Mouse (Mus musculus): ENCODE measurements around the gene Gnai2. TPM values are rescaled to one million over a fixed set of nuclear protein-coding genes. Genes with fewer than 3 reads are reported as not detected.
A peak's percentile ranks its signal among the peaks of the same experiment; 100 is the strongest.
"Not testable (repeated sequence)": the region's sequence is repeated elsewhere in the genome, so short reads cannot be mapped to it uniquely, and the experiment has no call there.

The Gnai2 gene
- polyA plus RNA-seq, 1 experiment from 2014 or later = 265 TPM

- Histone ChIP-seq H3K9ac (ENCODE audit: low read depth, low read length) (peak overlapping the region; percentile 72), H3K4me3 (ENCODE audit: low read depth, low read length) (peak overlapping the region; percentile 72), H3K9me3 (ENCODE audit: control insufficient read depth) (no peaks in the 10 kb centered on the region), H3K4me2 (replicated peaks; ENCODE audit: low read depth) (peak overlapping the region; percentile 81), H3K27me3 (replicated peaks; ENCODE audit: control insufficient read depth, insufficient read depth, low read length) (no peaks in the 10 kb centered on the region), H3K36me3 (ENCODE audit: control insufficient read depth, insufficient read depth) (peaks cover 22% of the 10 kb centered on the region; the same call in 1 of the 2 replicates), H3K4me1 (replicated peaks; ENCODE audit: control insufficient read depth, insufficient read depth, low read length) (peaks cover 20% of the 10 kb centered on the region), H3K27ac (ENCODE audit: low read depth, low read length) (peak overlapping the region; percentile 84)
- WGBS = under 1% methylated on average over 41 of the region's 41 CpGs
- no peak for TF ChIP-seq CTCF (IDR thresholded peaks at IDR 0.05; ENCODE audit: low read depth)
- peak; percentile 67 for ATAC-seq
These were observed 66.6 kb downstream of the Gnai2 start for GRCm38 (mm10) chr9:107568331-107569261.

GRCm38 (mm10) chr9:107567702-107568319, 67.4 kb downstream of the Gnai2 start, which contains the start of gene Hyal2:
Hyal2 (plus strand) TSS chr9:107567945.
- no peak for ATAC-seq
- H3K27me3 ChIP-seq (replicated peaks; ENCODE audit: control insufficient read depth, insufficient read depth, low read length) = no peaks in the 10 kb centered on the region
- 16% methylated on average over 18 of the region's 18 CpGs for WGBS
- peak within 1 kb of the TSS; percentile 84 for H3K27ac ChIP-seq (ENCODE audit: low read depth, low read length)
- H3K4me3 ChIP-seq (ENCODE audit: low read depth, low read length) = peak within 1 kb of the TSS; percentile 72
- H3K9me3 ChIP-seq (ENCODE audit: control insufficient read depth) = no peaks in the 10 kb centered on the region
- peak within 1 kb of the TSS; percentile 72 for H3K9ac ChIP-seq (ENCODE audit: low read depth, low read length)
- TF ChIP-seq CTCF (IDR thresholded peaks at IDR 0.05; ENCODE audit: low read depth) = no peak
- peaks cover 20% of the 10 kb centered on the region for H3K4me1 ChIP-seq (replicated peaks; ENCODE audit: control insufficient read depth, insufficient read depth, low read length)
- peaks cover 17% of the 10 kb centered on the region; the same call in 1 of the 2 replicates for H3K36me3 ChIP-seq (ENCODE audit: control insufficient read depth, insufficient read depth)
- H3K4me2 ChIP-seq (replicated peaks; ENCODE audit: low read depth) = peak within 1 kb of the TSS; percentile 81

- Histone ChIP-seq H3K4me2 (replicated peaks; ENCODE audit: low read depth) (peak overlapping the region; percentile 81; the same call in 1 of the 2 replicates), H3K27ac (ENCODE audit: low read depth, low read length) (peak overlapping the region; percentile 84), H3K9ac (ENCODE audit: low read depth, low read length) (0 out of 2 replicates have a peak overlapping the region, but pooled peaks have one; percentile 13), H3K9me3 (ENCODE audit: control insufficient read depth) (no peaks in the 10 kb centered on the region), H3K27me3 (replicated peaks; ENCODE audit: control insufficient read depth, insufficient read depth, low read length) (no peaks in the 10 kb centered on the region), H3K4me3 (ENCODE audit: low read depth, low read length) (no peak overlapping the region), H3K36me3 (ENCODE audit: control insufficient read depth, insufficient read depth) (peaks cover 14% of the 10 kb centered on the region), H3K4me1 (replicated peaks; ENCODE audit: control insufficient read depth, insufficient read depth, low read length) (peaks cover 16% of the 10 kb centered on the region; the same call in 1 of the 2 replicates)
- WGBS = 34% methylated on average over 3 of the region's 3 CpGs
- peak; percentile 9; the same call in 1 of the 2 replicates for ATAC-seq
- TF ChIP-seq CTCF (IDR thresholded peaks at IDR 0.05; ENCODE audit: low read depth) = peak; percentile 43; the same call in 1 of the 2 replicates
These were observed 68.3 kb downstream of the Gnai2 start for GRCm38 (mm10) chr9:107566855-107567254.

- Histone ChIP-seq H3K27ac (ENCODE audit: low read depth, low read length) (peak overlapping the region; percentile 84), H3K4me1 (replicated peaks; ENCODE audit: control insufficient read depth, insufficient read depth, low read length) (peaks cover 16% of the 10 kb centered on the region; the same call in 1 of the 2 replicates), H3K9ac (ENCODE audit: low read depth, low read length) (no peak overlapping the region), H3K4me2 (replicated peaks; ENCODE audit: low read depth) (peak overlapping the region; percentile 81; the same call in 1 of the 2 replicates), H3K4me3 (ENCODE audit: low read depth, low read length) (no peak overlapping the region), H3K36me3 (ENCODE audit: control insufficient read depth, insufficient read depth) (peaks cover 14% of the 10 kb centered on the region), H3K27me3 (replicated peaks; ENCODE audit: control insufficient read depth, insufficient read depth, low read length) (no peaks in the 10 kb centered on the region), H3K9me3 (ENCODE audit: control insufficient read depth) (no peaks in the 10 kb centered on the region)
- 0 out of 2 replicates have a peak, but pooled peaks have one; percentile 11 for ATAC-seq
- 38% methylated on average over 15 of the region's 15 CpGs for WGBS
- peak; percentile 90 for TF ChIP-seq CTCF (IDR thresholded peaks at IDR 0.05; ENCODE audit: low read depth)
These were observed 69.0 kb downstream of the Gnai2 start for GRCm38 (mm10) chr9:107566041-107566709.

- H3K27me3 ChIP-seq (replicated peaks; ENCODE audit: control insufficient read depth, insufficient read depth, low read length); H3K9ac ChIP-seq (ENCODE audit: low read depth, low read length); H3K9me3 ChIP-seq (ENCODE audit: control insufficient read depth); ATAC-seq; H3K4me3 ChIP-seq (ENCODE audit: low read depth, low read length): not testable (repeated sequence)
- WGBS = 47% methylated on average over 5 of the region's 5 CpGs
- Histone ChIP-seq H3K36me3 (ENCODE audit: control insufficient read depth, insufficient read depth) (peaks cover 19% of the 10 kb centered on the region), H3K27ac (ENCODE audit: low read depth, low read length) (peak overlapping the region; percentile 37), H3K4me2 (replicated peaks; ENCODE audit: low read depth) (peak overlapping the region; percentile 81; the same call in 1 of the 2 replicates), H3K4me1 (replicated peaks; ENCODE audit: control insufficient read depth, insufficient read depth, low read length) (peaks cover 12% of the 10 kb centered on the region; the same call in 1 of the 2 replicates)
- peak; percentile 59 for TF ChIP-seq CTCF (IDR thresholded peaks at IDR 0.05; ENCODE audit: low read depth)
These were observed 69.6 kb downstream of the Gnai2 start for GRCm38 (mm10) chr9:107565556-107565955.

Other genes with a start within 250 kb of the Gnai2 start
- 0.14 and 0.22 TPM in 2 replicates for gene Cacna2d2, start 235.8 kb downstream of the Gnai2 start, polyA plus RNA-seq (2015; fragmentation: Nextera tagmentation; extraction: Ambion mirVana)
- 36.3 and 38.0 TPM in 2 replicates for gene Tmem115, start 101.4 kb downstream of the Gnai2 start, polyA plus RNA-seq (2015; fragmentation: Nextera tagmentation; extraction: Ambion mirVana)
- gene Cyb561d2, start 93.2 kb downstream of the Gnai2 start, polyA plus RNA-seq (2015; fragmentation: Nextera tagmentation; extraction: Ambion mirVana) = 36.3 and 38.9 TPM in 2 replicates
- gene Nprl2, start 93.1 kb downstream of the Gnai2 start, polyA plus RNA-seq (2015; fragmentation: Nextera tagmentation; extraction: Ambion mirVana) = 20.0 and 20.7 TPM in 2 replicates
- gene Zmynd10, start 88.1 kb downstream of the Gnai2 start, polyA plus RNA-seq (2015; fragmentation: Nextera tagmentation; extraction: Ambion mirVana) = 4.0 and 5.0 TPM in 2 replicates
- gene Rassf1, start 83.8 kb downstream of the Gnai2 start, polyA plus RNA-seq (2015; fragmentation: Nextera tagmentation; extraction: Ambion mirVana) = 44.3 and 48.0 TPM in 2 replicates
- gene Tusc2, start 72.1 kb downstream of the Gnai2 start, polyA plus RNA-seq (2015; fragmentation: Nextera tagmentation; extraction: Ambion mirVana) = 38.7 and 41.6 TPM in 2 replicates
- gene Hyal2, start 67.4 kb downstream of the Gnai2 start, polyA plus RNA-seq (2015; fragmentation: Nextera tagmentation; extraction: Ambion mirVana) = 47.5 and 52.8 TPM in 2 replicates
- 2.4 and 2.8 TPM in 2 replicates for gene Hyal1, start 58.4 kb downstream of the Gnai2 start, polyA plus RNA-seq (2015; fragmentation: Nextera tagmentation; extraction: Ambion mirVana)
- 20.4 and 21.4 TPM in 2 replicates for gene Naa80, start 56.5 kb downstream of the Gnai2 start, polyA plus RNA-seq (2015; fragmentation: Nextera tagmentation; extraction: Ambion mirVana)
- 0.31 and 0.50 TPM in 2 replicates for gene Hyal3, start 54.5 kb downstream of the Gnai2 start, polyA plus RNA-seq (2015; fragmentation: Nextera tagmentation; extraction: Ambion mirVana)
- 36.9 and 38.9 TPM in 2 replicates for gene Ifrd2, start 47.7 kb downstream of the Gnai2 start, polyA plus RNA-seq (2015; fragmentation: Nextera tagmentation; extraction: Ambion mirVana)
- gene Sema3b, start 26.1 kb downstream of the Gnai2 start, polyA plus RNA-seq (2015; fragmentation: Nextera tagmentation; extraction: Ambion mirVana) = 37.1 and 37.3 TPM in 2 replicates
- gene Slc38a3, start 34.2 kb upstream of the Gnai2 start, polyA plus RNA-seq (2015; fragmentation: Nextera tagmentation; extraction: Ambion mirVana) = 15.5 and 15.6 TPM in 2 replicates
- 1.6 and 1.9 TPM in 2 replicates for gene Gnat1, start 44.3 kb upstream of the Gnai2 start, polyA plus RNA-seq (2015; fragmentation: Nextera tagmentation; extraction: Ambion mirVana)
- gene Sema3f, start 75.1 kb upstream of the Gnai2 start, polyA plus RNA-seq (2015; fragmentation: Nextera tagmentation; extraction: Ambion mirVana) = 3.9 and 4.4 TPM in 2 replicates
- 48.9 and 51.4 TPM in 2 replicates for gene Rbm5, start 135.6 kb upstream of the Gnai2 start, polyA plus RNA-seq (2015; fragmentation: Nextera tagmentation; extraction: Ambion mirVana)
- 21.1 and 26.2 TPM in 2 replicates for gene Rbm6, start 237.9 kb upstream of the Gnai2 start, polyA plus RNA-seq (2015; fragmentation: Nextera tagmentation; extraction: Ambion mirVana)

All from intestine, postnatal 0 days (tissue).